24 mouse cellular contexts compared by ENCODE assay signal in the genomic region with DNA sequence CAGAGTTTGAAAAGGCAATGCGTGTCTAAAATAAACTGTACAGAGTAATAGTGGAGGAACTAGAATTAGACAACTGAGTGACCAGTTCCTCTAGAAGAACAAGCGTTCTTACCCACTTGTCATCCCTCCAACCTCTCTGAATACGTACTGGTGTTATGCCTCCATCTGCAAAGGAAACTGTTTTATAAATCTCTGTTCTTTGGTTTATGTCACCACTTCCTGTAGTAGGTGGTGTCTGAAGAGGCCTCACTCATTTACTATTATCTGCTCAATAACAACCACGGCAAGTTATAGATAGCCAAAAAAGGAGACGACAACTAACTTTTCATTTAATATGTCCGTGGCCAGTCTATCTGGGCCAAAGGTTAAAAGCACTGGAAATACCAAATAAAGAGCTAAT. TPM values are rescaled to one million over a fixed set of nuclear protein-coding genes. Genes with fewer than 3 reads are reported as not detected.
"Had no signal": no experiment of that assay in that cellular context is flagged by ENCODE, and none has a peak within 500 bp of the region (broad histone marks: within the 10 kb centered on the region; RNA-seq: fewer than 3 reads in every experiment).

No protein-coding gene starts in this region.

- H3K27me3 ChIP-seq: limb, embryonic 12.5 days; limb, embryonic 15.5 days; neural tube, embryonic 12.5 days; neural tube, embryonic 15.5 days; stomach, embryonic 15.5 days had no signal

- H3K9ac ChIP-seq: limb, embryonic 12.5 days; limb, embryonic 15.5 days; liver, embryonic 14.5 days; liver, postnatal 0 days; lung, embryonic 14.5 days; neural tube, embryonic 12.5 days; neural tube, embryonic 15.5 days; stomach, embryonic 15.5 days had no signal

- H3K9me3 ChIP-seq: limb, embryonic 12.5 days; limb, embryonic 15.5 days; neural tube, embryonic 12.5 days; neural tube, embryonic 15.5 days; stomach, embryonic 15.5 days had no signal

- ATAC-seq: liver, postnatal 0 days; lung, postnatal 0 days had no signal

- H3K4me2 ChIP-seq: limb, embryonic 12.5 days; limb, embryonic 15.5 days; liver, embryonic 11.5 days; lung, embryonic 14.5 days; midbrain, embryonic 11.5 days; neural tube, embryonic 12.5 days; neural tube, embryonic 15.5 days; stomach, embryonic 15.5 days had no signal

- DNase-seq: kidney, adult 9 months; kidney, postnatal 14 days; kidney, postnatal 4 days; left cerebral cortex, postnatal 4 days; liver, postnatal 0 days; lung, embryonic 14.5 days; lung, postnatal 36 days; midbrain, embryonic 14.5 days; right cerebral cortex, adult 18-20 months; right cerebral cortex, postnatal 25 days; spleen, adult 18-20 months; thymus, postnatal 36 days had no signal

- H3K4me3 ChIP-seq: limb, embryonic 12.5 days; limb, embryonic 15.5 days; neural tube, embryonic 12.5 days; neural tube, embryonic 15.5 days; stomach, embryonic 15.5 days had no signal

- H3K27ac ChIP-seq: limb, embryonic 12.5 days; limb, embryonic 15.5 days; liver, embryonic 14.5 days; neural tube, embryonic 12.5 days; neural tube, embryonic 15.5 days; stomach, embryonic 15.5 days had no signal

RNA-seq across cellular contexts. Expression of gene 4930548H24Rik, which starts 35.0 kb away (rescaled TPM):
- total RNA-seq: left cerebral cortex, postnatal 14 days; midbrain, postnatal 0 days had no signal
- polyA plus RNA-seq: kidney, embryonic 16.5 days; limb, embryonic 12.5 days; limb, embryonic 15.5 days; liver, embryonic 11.5 days; liver, postnatal 0 days; lung, postnatal 0 days; midbrain, embryonic 11.5 days; midbrain, embryonic 14.5 days; midbrain, postnatal 0 days; neural tube, embryonic 12.5 days; neural tube, embryonic 15.5 days; stomach, embryonic 15.5 days had no signal
